Mouse (Mus musculus) olfactory bulb, adult 2 months (tissue): ENCODE results near the gene Hsd11b1. TPM values are rescaled to one million over a fixed set of nuclear protein-coding genes. Genes with fewer than 3 reads are reported as not detected.

ENCODE experiments used
- H3K27ac ChIP-seq: fragments of 200-500 bp; 2 replicates; pipeline ENCODE4 v1.5.1; 2012; ENCODE audit warnings: low read depth, low read length; ENCODE audit not compliant: insufficient read depth
- H3K4me1 ChIP-seq: fragments of 200-500 bp; 2 replicates; pipeline ENCODE4 v1.6.1; 2012; ENCODE audit warnings: low read length; ENCODE audit not compliant: control insufficient read depth, insufficient read depth
- H3K4me3 ChIP-seq: fragments of 200-500 bp; 2 replicates; pipeline ENCODE4 v1.5.1; 2012; ENCODE audit warnings: mild to moderate bottlenecking, low read depth, low read length, moderate library complexity; ENCODE audit not compliant: insufficient read depth
- CTCF ChIP-seq: fragments of 200-500 bp; IDR thresholded peaks from 2 replicates; pipeline ENCODE4 v1.5.1; 2012; ENCODE audit warnings: low read depth, mild to moderate bottlenecking, low read length, moderate library complexity; ENCODE audit not compliant: insufficient read depth
- POLR2A ChIP-seq: fragments of 200-500 bp; IDR thresholded peaks from 2 replicates; pipeline ENCODE4 v1.6.1; 2012; ENCODE audit warnings: mild to moderate bottlenecking, low read depth, low read length, moderate library complexity; ENCODE audit not compliant: insufficient read depth
- WGBS: fragments of 180-500 bp; shearing (Covaris S2); methylation state at CpG from one replicate; pipeline ENCODE4 v1.1.7; 2018; 5-methylcytosine and 5-hydroxymethylcytosine counted together
- polyA plus RNA-seq: library from polyadenylated mRNA; stranded (reverse); fragments of >200 nt; gene quantifications from 2 replicates; pipeline ENCODE4 v1.2.4, GENCODE M21; 2012; ENCODE audit warnings: low replicate concordance; ENCODE audit not compliant: missing spikeins, insufficient read depth, insufficient read length

Hsd11b1 gene
- polyA plus RNA-seq: not detected in 2 replicates

DNA sequence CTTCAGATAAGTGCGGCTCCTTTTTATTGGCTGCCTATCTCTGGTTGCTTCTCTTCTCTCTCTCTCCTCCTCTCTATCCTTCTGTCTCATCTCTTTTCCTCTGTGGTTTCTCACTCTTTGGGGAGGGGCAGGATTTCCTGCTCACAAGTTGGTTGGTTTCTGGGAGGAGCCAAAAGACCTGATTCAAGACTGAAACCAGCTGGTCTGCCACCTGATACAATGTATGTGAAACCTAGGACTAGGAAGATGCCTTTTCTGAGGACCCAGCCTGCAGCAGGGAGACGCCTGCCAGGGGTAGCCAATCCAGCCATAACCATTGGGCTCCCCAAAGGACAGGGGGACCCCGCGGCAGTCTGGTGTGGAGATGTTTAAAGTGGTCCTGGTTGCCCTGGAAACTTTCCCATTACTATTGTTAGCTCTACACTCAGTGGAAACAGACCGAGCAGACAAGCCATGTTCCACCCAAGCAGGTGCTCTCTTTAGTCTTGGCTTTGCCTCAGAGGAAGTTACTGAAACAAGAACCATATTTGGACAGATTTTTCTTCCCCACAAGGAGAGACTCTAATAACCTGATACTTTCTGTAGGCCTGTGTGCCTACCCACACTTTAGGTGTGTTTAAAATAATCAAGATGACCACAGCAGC, at the start of gene Hsd11b1:
Hsd11b1 (minus strand) TSS at position 121 of the 644 bp plus-strand sequence.
- TF ChIP-seq CTCF: no peak
- TF ChIP-seq POLR2A: no peak
- 60% methylated on average over 5 of the region's 5 CpGs for WGBS
- no peak within 1 kb of the TSS for H3K27ac ChIP-seq
- H3K4me3 ChIP-seq: no peak within 1 kb of the TSS
- H3K4me1 ChIP-seq: no peaks in the 10 kb centered on the region

DNA sequence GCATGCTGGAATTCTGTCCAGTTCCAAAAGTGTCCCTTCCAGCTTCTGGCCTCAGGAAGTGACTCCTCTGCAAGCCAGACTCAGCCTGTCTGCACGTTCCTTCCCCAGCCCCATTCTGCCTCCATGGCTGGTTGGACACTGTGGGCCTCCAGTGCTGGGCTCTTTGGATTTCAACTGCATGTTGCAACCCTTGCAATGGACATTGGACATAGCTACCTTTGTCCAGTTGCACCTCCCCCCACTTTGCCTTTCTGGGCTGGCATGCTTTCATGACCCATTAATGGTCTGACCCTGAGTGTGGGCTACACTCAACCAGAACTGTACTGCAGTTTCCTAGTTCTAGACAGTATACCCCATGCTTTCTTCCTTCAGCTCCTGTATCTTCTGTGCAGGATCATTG, 47.7 kb upstream of the Hsd11b1 start:
- peaks cover 5% of the 10 kb centered on the region for H3K4me1 ChIP-seq
- H3K4me3 ChIP-seq: no peak overlapping the region
- 91% methylated on average over 1 of the region's 1 CpGs for WGBS
- TF ChIP-seq CTCF (no peak), POLR2A (no peak)
- H3K27ac ChIP-seq: no peak overlapping the region

DNA sequence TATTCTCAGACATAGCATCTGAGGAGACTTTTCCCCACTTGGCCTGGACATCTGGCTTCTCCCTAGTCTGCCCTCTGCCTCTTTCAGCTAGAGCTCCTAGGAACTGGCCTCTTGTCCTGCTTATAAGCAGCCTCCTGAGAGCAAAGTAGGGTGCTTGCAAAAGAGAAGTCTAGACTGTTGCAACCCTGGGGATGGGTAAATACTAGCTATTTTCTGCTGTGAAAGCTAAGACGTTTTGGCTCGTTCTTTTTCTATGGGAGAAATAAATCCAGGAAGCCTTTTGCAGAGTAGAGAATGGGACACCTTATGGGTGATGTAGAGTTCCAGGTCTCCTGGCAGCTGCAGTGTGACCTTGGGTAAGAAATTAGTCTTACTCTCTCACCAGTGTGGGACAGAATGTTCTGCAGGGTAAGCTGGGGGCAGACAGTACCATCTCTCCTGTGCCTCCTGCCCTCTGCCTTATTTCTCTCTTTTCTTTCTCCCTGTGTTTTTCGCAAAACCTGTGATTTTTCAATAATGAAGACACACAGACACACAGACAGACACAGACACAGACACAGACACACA, 46.7 kb upstream of the Hsd11b1 start:
- no peak overlapping the region for H3K27ac ChIP-seq
- H3K4me3 ChIP-seq: no peak overlapping the region
- 83% methylated on average over 3 of the region's 3 CpGs for WGBS
- no peaks in the 10 kb centered on the region for H3K4me1 ChIP-seq
- no peak for TF ChIP-seq CTCF
- TF ChIP-seq POLR2A: no peak

DNA sequence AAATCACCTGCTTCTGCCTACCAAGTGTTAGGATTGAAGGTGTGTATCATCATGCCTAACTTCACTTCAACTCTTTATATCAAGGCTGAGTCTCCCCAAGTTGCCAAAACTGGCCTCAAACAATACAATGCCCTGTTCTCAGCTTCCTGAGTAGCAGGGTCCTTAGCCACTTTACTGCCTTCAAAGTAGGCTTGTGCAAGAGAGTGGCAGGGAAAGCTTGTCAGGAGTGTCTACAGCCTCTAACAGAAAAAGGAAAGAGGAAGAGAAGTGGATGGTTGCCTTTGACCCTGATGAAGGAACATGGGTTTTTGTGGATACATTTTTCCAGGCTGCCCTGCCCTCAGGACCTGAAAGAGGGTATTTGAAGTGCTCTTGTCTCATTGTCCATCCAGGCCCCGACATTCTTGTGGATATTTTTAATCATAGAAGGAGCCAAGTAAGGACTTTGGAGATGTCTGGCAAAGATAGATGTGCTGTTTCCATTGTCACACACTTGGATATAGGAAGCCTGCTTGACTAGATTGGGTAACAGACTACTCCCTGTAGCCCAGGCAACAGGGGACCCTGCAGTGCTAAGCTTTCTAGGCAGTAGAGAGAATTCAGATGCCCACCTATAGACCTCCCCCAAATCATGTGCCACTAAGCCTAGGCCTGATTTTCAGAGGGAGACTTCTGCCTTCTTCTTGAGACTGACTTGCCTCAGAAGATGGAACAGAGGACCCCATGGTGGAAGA, 46.1 kb upstream of the Hsd11b1 start:
- TF ChIP-seq POLR2A: no peak
- no peak for TF ChIP-seq CTCF
- WGBS: 72% methylated on average over 1 of the region's 1 CpGs
- H3K4me1 ChIP-seq: no peaks in the 10 kb centered on the region

DNA sequence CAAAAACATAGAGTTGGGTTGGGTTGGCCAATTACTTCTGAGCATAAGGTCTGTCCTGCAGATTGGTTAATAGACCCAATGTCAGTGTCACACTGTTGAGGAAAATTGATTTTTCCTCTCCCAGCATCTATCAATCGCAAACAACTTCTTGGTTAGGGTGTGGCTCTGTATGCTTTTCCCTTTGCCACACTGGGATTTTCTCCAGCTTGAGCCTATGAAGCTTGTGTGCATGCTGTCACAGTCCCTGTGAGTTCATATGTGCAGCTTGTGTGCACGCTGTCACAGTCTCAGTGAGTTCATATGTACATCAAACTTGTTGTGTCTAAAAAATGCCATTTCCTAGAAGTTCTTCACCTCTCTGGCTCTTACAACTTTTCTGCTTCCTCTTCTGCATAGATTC, 43.0 kb upstream of the Hsd11b1 start:
- H3K4me1 ChIP-seq: no peaks in the 10 kb centered on the region
- no peak overlapping the region for H3K4me3 ChIP-seq
- WGBS: 99% methylated on average over 2 of the region's 2 CpGs
- TF ChIP-seq CTCF (no peak), POLR2A (no peak)
- no peak overlapping the region for H3K27ac ChIP-seq

More for the DNA sequence above, 46.1 kb upstream of the Hsd11b1 start:
- H3K27ac ChIP-seq: no peak overlapping the region
- no peak overlapping the region for H3K4me3 ChIP-seq

DNA sequence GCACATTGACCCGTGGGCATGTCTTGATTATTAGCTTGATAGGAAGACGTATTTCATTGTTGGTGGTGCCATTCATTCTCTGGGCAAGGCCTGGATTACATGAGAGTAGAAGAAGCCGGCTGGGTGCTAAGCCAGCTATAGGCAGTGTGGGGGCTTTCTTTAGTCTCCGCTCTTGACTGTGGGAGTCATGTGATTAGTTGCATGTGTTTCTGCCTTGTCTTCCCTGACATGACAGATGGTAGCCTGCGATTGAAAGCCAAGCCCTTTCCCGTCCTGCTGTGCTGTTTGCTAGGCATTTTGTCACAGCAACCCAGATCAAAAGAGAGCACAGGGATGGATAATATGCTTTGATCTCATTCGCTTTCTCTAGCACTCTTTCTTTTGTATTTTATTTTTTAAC, 41.5 kb upstream of the Hsd11b1 start:
- 60% methylated on average over 7 of the region's 7 CpGs for WGBS
- H3K27ac ChIP-seq: no peak overlapping the region
- TF ChIP-seq CTCF (no peak), POLR2A (no peak)

DNA sequence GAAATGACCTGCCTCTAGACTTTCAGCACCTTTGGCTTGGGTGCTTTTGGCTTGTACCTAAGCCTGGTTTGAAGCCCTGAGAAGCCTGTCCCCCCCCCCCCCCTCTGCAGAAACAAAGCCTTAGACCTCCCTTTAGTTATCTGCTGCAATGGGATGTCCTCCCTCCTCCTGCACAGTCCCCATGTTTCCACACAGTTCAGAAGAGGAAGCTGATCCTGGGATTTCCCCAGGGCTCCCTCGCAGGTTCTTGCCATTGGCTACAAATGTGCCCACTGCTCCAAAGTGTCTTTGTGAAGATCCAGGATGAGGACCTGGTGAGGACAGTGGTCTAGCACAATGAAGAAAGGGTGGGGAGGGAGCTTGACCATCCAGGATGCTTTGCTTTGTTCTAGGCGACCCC, 39.2 kb upstream of the Hsd11b1 start:
- peaks cover 4% of the 10 kb centered on the region; the same call in 1 of the 2 replicates for H3K4me1 ChIP-seq
- no peak overlapping the region for H3K27ac ChIP-seq
- no peak overlapping the region for H3K4me3 ChIP-seq
- no peak for TF ChIP-seq POLR2A
- no peak for TF ChIP-seq CTCF
- whole genome bisulfite sequencing: 70% methylated on average over 2 of the region's 2 CpGs

More for the DNA sequence above, 41.5 kb upstream of the Hsd11b1 start:
- no peak overlapping the region for H3K4me3 ChIP-seq
- H3K4me1 ChIP-seq: no peaks in the 10 kb centered on the region

DNA sequence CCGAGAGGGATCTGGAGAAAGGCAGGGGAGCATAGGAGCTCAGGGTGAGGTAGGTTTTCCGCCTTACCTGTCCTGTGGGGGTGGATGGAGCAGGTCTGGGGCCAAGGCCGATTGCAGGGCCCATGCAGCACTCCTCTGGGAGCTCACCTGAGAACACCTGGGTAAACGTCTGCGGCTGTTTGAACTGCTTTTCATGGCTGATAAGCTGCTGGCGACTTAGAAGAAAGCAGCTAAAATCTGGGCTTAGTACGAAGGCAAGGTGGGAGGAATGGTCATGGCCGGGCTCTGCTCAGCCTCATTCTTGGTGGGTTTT, 38.2 kb upstream of the Hsd11b1 start:
- H3K4me3 ChIP-seq: no peak overlapping the region
- TF ChIP-seq POLR2A (no peak), CTCF (no peak)
- WGBS: 84% methylated on average over 8 of the region's 8 CpGs
- H3K4me1 ChIP-seq: peaks cover 4% of the 10 kb centered on the region; the same call in 1 of the 2 replicates
- no peak overlapping the region for H3K27ac ChIP-seq

DNA sequence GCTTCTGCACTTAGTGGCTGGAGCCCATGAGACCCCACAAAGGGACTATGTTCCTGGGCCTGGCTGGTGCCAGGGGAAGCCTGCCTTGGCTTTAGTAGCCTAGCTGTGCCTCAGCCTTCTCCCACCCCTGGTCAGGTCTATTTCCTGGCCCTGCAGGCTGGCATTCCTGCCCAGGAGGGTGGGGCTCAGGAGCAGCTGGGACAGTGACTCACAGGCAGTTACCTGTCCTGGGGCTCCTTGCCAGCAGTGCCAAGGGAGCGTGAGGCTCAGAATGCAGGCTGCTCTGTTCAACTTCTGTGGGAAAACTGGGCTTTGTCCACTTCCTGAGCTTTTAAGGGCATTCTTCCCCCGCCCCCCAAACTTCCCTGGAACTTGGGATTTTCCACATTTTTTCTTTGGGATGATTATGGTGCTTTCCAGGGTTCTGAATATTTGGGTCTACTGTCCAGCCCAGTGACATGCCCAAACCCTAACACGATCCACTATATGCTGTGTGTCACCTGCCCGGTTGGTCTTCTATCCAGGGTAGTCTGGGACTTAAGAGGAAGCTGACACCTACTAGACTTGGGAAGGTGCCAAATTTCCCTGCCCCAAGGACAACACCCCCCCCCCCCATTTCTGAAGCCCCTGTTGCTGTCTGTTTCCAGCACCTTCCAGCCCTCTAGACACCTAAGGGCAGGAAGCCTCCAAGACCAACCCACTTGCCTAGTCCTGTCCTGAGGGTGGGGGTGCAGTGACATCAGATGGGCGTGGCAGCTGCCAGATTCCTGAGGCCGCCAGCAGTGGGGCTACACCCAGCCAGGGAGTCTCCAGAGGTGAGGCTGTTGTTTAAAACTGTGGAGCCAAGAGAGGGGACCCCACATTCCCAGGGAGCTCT, 37.6 kb upstream of the Hsd11b1 start:
- Histone ChIP-seq H3K27ac (no peak overlapping the region), H3K4me3 (no peak overlapping the region), H3K4me1 (peaks cover 5% of the 10 kb centered on the region; the same call in 1 of the 2 replicates)
- WGBS: 83% methylated on average over 6 of the region's 6 CpGs
- TF ChIP-seq POLR2A (no peak), CTCF (no peak)
